Mouse (Mus musculus) NIH3T3 (cell line): ENCODE data around the gene Phf1.
"Not testable (repeated sequence)": the region's sequence is repeated elsewhere in the genome, so short reads cannot be mapped to it uniquely, and the experiment has no call there.

ENCODE experiments used
- DNase-seq: peaks from one replicate; pipeline ENCODE4 v3.0.0-alpha.2; 2012; ENCODE audit warnings: low read depth

Phf1 gene

GRCm38 (mm10) chr17:26977354-26977753 lies 44.5 kb downstream of the Phf1 start:
- not testable (repeated sequence) for DNase-seq

DNA sequence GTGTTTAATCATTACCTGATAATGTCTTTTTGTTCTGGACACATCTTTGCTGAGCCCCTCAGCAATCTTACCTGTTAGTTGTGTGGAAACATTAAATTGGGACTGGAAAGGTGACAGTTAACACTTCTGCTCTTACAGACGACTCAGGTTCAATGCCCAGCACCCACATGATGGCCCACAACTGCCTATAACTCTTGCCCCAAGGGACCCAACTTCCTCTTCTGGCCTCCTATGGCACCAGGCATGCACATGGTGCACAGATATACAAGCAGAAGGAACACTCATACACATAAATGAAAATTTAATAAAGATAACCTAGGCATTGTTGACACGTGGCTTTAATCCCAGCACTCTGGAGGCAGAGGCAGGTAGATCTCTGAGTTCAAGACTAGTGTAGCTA lies 46.6 kb downstream of the Phf1 start:
- DNase-seq = no peak

GRCm38 (mm10) chr17:26981050-26981449 lies 48.2 kb downstream of the Phf1 start:
- DNase-seq = no peak

GRCm38 (mm10) chr17:26983382-26983781 lies 50.5 kb downstream of the Phf1 start:
- no peak for DNase-seq

DNA sequence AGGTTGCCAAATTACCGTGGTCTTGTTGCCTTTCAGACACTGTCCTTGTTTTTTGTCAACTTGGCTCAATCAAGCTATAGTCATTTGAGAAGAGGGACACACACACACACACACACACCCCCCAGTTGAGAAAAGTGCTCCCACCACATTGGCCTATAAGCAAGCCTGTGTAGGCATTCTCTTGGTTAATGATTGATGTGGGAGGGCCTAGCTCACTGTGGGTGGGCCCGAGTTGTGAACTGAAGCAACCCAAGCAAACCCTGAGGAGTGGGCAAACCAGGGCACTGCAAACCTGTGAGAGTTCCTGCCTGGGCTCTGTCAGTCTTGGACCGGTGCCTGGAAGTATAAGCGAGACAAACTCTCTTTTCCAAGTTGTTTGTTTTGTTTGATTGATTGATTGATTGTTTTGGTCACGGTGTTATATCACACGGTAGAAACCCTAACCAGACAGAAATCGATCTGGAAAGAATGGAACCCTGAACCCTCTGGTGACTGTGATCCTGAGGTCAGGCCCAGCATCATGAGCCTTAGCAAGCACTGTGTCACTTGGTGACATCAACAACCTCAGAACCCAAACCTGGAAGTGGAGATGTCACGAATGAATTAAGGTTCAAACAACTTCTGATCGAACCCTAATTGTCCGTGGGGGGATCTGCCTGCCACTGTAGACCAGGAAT lies 52.8 kb downstream of the Phf1 start:
- DNase-seq = no peak
